Mouse (Mus musculus) cerebellum, adult 11 months (tissue): Measurements from ENCODE around the gene Olfr1362.

ENCODE experiments used
- DNase-seq: peaks from one replicate; pipeline ENCODE4 v3.0.0; 2022

Olfr1362 gene

GRCm38 (mm10) chr13:21613922-21614321 is at the start of gene Olfr1362:
Olfr1362 (minus strand) TSS chr13:21614022.
- no peak for DNase-seq

- no peak for DNase-seq
Measured at GRCm38 (mm10) chr13:21663286-21663685, 49.5 kb upstream of the Olfr1362 start, which contains the start of gene Olfr1361. Olfr1361 (minus strand) TSS chr13:21663386.

- DNase-seq, result no peak
Measured at GRCm38 (mm10) chr13:21642418-21642817, 28.6 kb upstream of the Olfr1362 start, which contains the start of gene Olfr11. Olfr11 (minus strand) TSS chr13:21642518.

- no peak for DNase-seq
Measured at GRCm38 (mm10) chr13:21591618-21592017, 22.2 kb downstream of the Olfr1362 start.

- DNase-seq, result no peak
Measured at GRCm38 (mm10) chr13:21581659-21582058, 32.2 kb downstream of the Olfr1362 start, which contains the start of gene Olfr1364. Olfr1364 (minus strand) TSS chr13:21581759.
